Comparison of ENCODE assay signal across 8 mouse cellular contexts in the genomic region with DNA sequence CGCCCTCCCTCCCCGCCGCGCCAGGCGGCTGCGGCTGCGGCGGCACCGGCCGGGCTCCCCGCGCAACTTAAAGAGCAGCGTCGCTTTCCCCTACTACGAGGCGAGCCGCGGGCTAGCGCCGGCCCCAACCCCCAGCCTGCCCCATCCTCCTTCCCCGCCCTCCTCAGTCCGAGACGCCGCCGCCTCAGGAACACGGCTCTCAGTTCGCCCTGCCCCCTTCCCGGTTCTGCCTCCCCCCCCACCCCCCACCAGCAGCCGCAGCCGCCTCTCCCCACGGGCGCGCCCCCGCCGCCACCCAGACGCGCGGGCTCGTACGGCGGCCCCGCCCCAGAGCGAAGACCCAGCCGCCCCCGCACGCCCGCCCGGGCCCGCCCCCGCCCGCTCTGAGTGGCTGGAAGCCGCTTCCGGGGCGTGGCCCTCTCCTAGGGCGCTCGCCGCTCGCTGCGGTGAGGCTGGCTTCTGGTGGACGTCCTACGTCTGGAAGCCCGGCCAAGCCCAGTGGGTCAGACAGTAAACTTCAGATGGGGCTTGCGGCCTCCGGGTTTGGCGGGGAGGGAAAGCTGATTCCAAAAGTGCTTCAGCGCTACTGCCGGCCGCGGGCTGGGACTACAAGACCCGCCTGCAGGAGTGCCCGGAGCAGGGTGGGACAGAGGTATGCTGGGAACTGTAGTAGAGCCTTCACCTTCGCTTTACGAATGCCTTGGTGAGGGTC. TPM values are rescaled to one million over a fixed set of nuclear protein-coding genes. Genes with fewer than 3 reads are reported as not detected.
DNase-seq lines count a peak whose midpoint lies in the region; ATAC-seq lines count a peak whose summit lies in the region.

Gene Ptpn12 (minus strand): TSS at position 92 of the 712 bp plus-strand sequence.

- intact Hi-C loops in gastrocnemius, postnatal 14 days (cut with DNase I; ENCODE audit: low total_unique reads), result no loop called here
- intact Hi-C loops in left cerebral cortex, postnatal 10 days (cut with DNase I), result loop anchor here (10.0 kb wide), 2 partner anchors 129 to 199 kb away; partner anchors contain the start of gene Gsap

- ATAC-seq in inflammation-experienced regulatory T-cells, adult 6 months, result peak; percentile 71
- peak; percentile 89 for ATAC-seq in megakaryocyte-erythroid progenitor cell, adult 5-6 weeks (replicated peaks; ENCODE audit: low FRiP score, low TSS enrichment, poor library complexity, severe bottlenecking)

- DNase-seq in adipocyte (ENCODE audit: low spot score), result peak; percentile 97
- peak; percentile 94 for DNase-seq in embryo, embryonic 10 days (ENCODE audit: low spot score)
- DNase-seq in gastrocnemius, postnatal 14 days, result peak; percentile 98
- DNase-seq in left cerebral cortex, postnatal 10 days (ENCODE audit: extremely low spot score in 1 of 2, low spot score in 2 of 2), result peak; percentile 90 to 99
- peak; percentile 97 for DNase-seq in right cerebral cortex, postnatal 25 days
- DNase-seq in urinary bladder, postnatal 4 days (ENCODE audit: low spot score in 2 of 2), result peak; percentile 95 to 97

RNA-seq across cellular contexts. Expression of gene Ptpn12, which starts in this region (rescaled TPM):
- 10 to 100 TPM; 19.6 to 21.2 TPM for total RNA-seq in gastrocnemius, postnatal 14 days (2021)
- polyA plus RNA-seq in inflammation-experienced regulatory T-cells, adult 6 months (2017; shearing (Covaris generic)), result 10 to 100 TPM in 2 of 3 experiments, 1 to 10 TPM in 1; 7.4 to 18.3 (median 12.8) TPM
- 10 to 100 TPM; 38.3 to 41.1 TPM for total RNA-seq in left cerebral cortex, postnatal 10 days (2021)
- total RNA-seq in megakaryocyte-erythroid progenitor cell, adult 5-6 weeks (2014; fragmentation: Nextera tagmentation), result 61.3 and 82.5 TPM in 2 replicates
- total RNA-seq in megakaryocyte-erythroid progenitor cell, adult 5-6 weeks (2017), result 35.8 and 52.0 TPM in 2 replicates

Comparison
In these comparisons a context has a peak if more than half of its experiments do, and no peak if none do; other contexts are left out.
1. Peak in every context shown above with its lines: DNase-seq and ATAC-seq.